Mouse (Mus musculus) left cerebral cortex, postnatal 14 days (tissue): ENCODE measurements at regions not wholly inside any gene's neighbourhood (a gene's known extent, or its start where the extent isn't known, plus 50 kb on each side); places are given as distances from the start of the nearest gene placed in this dataset.
A peak's percentile ranks its signal among the peaks of the same experiment; 100 is the strongest.

ENCODE experiments used
- DNase-seq, 2 experiments: peaks; one replicate each; pipeline ENCODE4 v3.0.0; 2021 to 2022; ENCODE audit warnings: low spot score in 2 of 2, mixed read lengths in 1 of 2
- intact Hi-C: fragments of 180-260 bp; cut with DNase I; formaldehyde crosslinking; loops from one replicate; pipeline ENCODE4 v1.15.1; 2025

- intact Hi-C loops, result no loop called here
- DNase-seq, result no peak
Measured at GRCm38 (mm10) chr8:74639276-74639675, 233.7 kb upstream of the Isx start.

DNA sequence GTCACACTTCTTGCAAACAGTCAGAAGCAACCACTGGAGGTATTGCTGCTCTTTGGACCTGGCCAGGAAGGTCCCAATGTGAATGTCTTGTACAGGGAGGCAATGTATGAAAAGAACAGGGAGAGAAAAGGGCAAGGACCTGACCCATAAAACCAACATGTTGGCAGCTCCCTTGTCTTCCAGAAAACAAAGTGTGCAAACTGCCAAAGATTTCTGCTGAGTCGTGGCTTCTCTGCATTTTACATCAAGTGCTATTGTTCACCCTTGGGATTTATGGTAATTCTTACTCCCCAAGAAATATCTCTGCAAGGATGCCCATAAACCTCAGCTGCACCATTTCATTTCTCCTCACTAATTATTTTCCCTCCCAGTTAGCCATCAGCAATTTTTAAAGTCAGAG lies 232.3 kb upstream of the Isx start:
- no peak for DNase-seq
- intact Hi-C loops, result no loop called here

DNA sequence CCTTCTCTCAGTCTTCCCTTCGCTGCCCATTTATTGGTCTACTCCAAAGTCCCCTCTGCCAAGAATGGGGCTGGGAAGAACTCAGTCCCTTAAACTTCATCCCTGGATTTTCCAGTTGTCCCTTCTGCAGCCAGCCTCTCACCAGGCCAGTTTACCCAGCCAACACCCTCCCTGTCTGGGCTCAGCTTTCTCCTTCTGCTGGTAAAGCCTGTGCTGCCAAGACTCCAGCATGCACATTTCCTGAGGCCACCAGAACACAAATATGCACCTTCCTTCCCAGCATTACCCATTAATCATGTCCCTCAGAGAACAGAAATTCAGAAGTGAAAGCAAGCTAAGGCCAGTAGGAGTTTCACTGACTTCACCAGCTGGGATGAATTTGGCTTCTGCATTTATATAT lies 213.0 kb upstream of the Isx start:
- intact Hi-C loops, result no loop called here
- DNase-seq, result no peak

- intact Hi-C loops, result no loop called here
- no peak for DNase-seq
Measured at GRCm38 (mm10) chr8:74688342-74688741, 184.6 kb upstream of the Isx start.

DNA sequence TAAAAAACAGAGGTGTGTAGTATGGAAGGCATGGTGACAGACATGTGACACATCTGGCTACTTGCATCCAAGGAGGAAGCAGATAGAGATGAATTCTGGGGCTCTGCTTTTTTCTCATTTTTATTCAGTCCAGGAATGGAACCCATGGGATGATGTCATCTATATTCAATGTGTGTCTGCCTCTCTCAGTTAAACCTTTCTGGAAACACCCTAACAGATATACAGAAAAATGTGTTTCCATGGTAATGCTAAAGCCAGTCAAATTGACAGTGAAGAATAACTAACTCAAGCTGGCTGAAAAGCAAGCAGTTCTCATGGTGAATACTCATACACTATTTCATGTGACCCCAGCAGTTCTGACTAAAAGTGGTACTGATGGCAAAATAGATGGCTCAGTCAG lies 177.0 kb upstream of the Isx start:
- peak in 1 of 2 experiments; percentile 17 for DNase-seq
- intact Hi-C loops, result no loop called here

DNA sequence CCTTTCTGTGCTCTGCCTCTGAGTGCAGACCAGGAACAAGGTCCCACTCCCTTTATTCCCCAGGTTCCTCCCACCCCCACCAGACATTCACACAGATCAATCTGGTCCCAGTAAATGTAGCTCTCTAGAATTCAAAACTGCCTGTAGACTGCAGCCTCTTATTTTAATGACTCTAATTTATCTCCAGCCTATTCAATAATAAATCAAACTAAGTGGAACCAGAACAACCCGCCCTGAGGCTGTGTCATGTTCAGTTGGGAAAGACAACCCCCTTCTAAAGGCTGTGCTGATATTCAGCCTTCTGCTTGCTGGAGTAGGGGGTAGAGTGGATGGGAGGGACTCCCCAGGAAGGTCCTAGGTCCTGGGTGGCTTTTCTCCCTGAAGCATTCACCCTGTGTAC lies 175.7 kb upstream of the Isx start:
- intact Hi-C loops, result no loop called here
- DNase-seq, result no peak

GRCm38 (mm10) chr8:74712617-74713016 lies 160.4 kb upstream of the Isx start:
- intact Hi-C loops, result no loop called here
- DNase-seq, result no peak

GRCm38 (mm10) chr8:74716030-74716429 lies 156.9 kb upstream of the Isx start:
- no peak for DNase-seq
- intact Hi-C loops, result no loop called here

DNA sequence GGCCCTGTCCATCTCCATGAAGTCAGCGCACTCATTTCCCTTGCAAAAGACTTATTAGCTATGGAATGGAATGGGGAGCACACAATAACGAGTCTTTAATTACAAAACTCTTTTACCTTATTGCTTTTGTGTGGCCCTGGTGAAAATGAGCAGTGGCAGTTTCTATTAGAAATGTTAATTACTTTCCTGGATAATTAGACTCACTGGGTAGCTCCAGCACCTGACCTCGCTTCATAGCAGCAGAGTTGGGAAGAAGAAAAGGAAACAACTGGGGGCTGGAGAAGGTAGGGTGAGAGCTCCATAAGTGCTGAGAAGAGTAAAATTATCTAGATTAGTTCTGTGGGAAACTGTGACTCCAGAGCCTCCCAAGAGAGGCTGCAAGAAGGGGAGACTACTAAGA lies 108.2 kb upstream of the Isx start:
- intact Hi-C loops, result no loop called here
- DNase-seq, result no peak

DNA sequence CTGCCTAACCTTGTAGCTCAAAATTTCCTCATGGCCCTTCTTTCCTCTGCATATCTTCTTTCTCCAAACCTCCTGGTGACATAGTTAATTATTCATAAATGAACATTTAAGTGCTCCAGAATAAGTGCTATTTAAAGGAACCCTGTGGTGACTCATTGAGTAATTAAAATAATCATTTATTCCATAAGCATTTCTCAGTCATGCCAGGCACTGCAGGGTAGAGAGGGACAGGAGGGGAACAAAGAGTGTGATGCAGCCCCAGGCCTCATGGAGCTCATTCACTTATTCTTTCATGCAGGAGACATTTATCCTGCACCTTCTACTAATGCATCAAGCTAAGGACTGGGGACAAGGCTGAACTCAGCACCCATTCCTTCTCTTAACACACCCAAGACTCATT lies 97.4 kb upstream of the Isx start:
- no peak for DNase-seq
- intact Hi-C loops, result no loop called here

GRCm38 (mm10) chr8:74781087-74781486 lies 91.9 kb upstream of the Isx start:
- no peak for DNase-seq
- intact Hi-C loops, result no loop called here

- intact Hi-C loops, result no loop called here
- no peak for DNase-seq
Measured at GRCm38 (mm10) chr8:74808685-74809084, 64.3 kb upstream of the Isx start.

DNA sequence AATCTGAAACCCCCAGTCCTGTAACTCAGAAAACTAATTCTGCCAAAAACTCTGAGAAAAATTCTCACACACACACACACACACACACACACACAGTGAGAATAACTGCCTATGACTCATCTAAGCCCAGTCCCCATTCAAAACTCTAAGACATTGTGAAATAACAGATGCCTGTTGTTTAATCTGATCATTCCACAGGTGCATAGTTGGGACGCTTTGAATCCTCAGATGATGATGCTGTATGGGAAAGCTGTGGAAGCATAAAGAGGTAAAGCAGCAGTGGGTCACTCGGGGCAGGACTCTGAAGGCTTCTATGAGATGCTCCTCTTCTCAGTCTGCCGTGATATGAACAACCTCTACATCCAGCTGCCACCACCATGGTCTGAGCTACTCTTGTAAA lies 62.9 kb upstream of the Isx start:
- intact Hi-C loops, result no loop called here

DNA sequence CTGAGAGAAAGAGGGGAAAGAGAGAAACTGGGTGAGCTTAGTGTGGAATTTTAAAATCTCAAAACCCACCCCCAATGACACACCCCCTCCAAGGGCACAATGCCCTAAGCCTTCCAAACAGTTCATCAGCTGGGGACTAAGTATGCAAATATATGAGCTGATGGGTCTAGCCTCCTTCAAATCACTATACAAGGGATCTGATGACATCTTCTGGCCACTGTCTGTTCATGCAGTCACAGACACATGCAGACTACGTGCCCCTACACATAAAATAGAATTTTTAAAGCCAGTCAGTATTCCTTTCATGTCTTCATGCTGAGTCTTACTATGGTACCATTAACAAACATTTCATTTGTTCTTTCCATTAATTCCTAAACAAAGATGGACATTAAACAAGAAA lies 54.5 kb upstream of the Isx start:
- intact Hi-C loops, result no loop called here
- DNase-seq, result no peak

More for the DNA sequence above, 62.9 kb upstream of the Isx start:
- DNase-seq, result no peak

- intact Hi-C loops, result no loop called here
- DNase-seq, result no peak
Measured at GRCm38 (mm10) chr8:74820716-74821115, 52.3 kb upstream of the Isx start.

DNA sequence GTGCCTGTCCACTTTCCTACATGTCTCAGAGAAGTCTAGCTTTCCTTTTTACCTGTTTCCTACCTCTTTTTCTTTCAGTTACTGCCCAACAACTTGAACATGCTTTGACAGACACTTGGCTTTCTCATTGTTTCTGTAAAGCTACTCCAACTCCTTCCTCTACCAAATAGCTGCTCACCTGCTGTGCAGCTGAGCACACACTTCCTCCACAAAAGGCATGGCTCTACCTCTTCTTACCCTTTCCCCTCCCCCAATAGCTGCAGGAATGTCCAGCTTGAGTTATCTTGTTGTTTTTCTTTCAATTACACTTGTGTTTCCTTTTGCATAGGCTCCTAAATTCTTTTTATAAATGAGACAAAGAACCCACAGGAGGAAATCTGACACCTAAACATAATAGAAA lies 50.7 kb upstream of the Isx start:
- intact Hi-C loops, result no loop called here
- DNase-seq, result no peak
